Mouse (Mus musculus): ENCODE measurements around the gene Nudt15.
A peak's percentile ranks its signal among the peaks of the same experiment; 100 is the strongest.

The Nudt15 gene

DNA sequence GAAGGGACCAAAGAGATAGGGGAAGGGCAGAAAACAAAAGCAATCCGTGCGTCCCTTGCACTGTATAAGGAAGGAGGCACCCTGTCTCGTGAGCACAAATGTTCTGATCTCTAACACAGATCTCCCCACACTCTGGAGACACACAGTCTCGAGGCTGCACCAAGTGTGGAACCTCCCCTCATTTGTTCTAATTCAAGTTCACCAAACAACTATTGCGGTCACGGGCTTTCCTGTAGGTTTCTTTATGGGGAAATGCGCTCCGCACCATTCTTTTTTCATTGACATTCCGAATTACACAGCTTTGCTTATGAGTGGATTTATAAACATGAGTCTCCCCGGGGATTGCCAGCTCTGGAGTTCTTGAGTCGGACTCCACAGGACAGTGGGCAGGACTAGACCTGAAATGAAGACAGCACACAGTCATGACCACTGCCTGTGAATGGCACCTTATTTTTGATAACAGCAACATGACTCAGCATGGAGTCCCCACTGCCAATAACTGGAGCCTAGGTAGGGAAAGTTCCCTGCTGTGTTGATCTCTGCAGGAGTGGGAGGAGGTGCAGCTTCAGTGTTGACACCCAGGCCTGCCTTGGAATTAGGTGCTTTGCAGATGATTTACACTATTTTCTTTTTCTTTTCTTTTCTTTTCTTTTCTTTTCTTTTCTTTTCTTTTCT lies 40.2 kb downstream of the Nudt15 start:
- no peak for DNase-seq (ENCODE audit: low read depth)

DNA sequence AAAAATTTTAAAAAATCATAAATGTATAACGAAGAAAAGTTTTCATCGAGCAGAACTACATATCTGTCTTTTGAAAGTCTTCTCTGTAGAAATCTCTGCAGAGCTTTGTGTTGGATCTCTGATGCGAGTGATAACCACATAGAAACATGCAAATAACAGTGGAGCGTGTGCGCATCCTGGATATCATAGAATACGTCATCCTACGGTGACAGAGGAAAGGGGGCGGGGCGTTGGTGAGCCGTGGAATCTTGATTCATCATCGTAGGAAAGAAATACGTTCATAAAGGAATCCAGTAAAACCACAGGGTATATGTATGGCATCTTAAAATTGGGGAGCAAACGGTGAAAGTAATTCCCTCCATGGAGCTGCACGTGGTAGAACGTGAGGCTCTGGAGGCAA lies 40.8 kb downstream of the Nudt15 start:
- DNase-seq (ENCODE audit: low read depth): no peak

DNA sequence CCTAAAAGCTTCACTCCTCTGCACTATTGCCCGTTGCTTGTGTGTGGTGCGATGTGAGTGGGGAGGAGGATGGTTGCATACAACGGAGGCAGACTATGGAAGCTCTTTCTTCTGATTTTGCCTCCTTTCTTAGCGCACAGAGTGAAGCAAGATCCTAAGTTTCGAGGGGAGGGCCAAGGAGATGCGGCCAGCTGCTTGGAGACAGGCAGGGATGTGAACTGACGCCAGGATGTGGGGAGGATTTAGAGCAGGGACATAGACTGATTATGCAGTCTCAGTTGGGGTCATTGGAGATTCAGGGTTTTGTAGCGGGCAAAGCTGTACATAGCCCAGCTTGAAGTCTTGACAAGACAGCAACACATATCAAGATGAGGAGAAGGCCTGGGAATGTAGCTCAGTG lies 41.8 kb downstream of the Nudt15 start:
- DNase-seq (ENCODE audit: low read depth): no peak

DNA sequence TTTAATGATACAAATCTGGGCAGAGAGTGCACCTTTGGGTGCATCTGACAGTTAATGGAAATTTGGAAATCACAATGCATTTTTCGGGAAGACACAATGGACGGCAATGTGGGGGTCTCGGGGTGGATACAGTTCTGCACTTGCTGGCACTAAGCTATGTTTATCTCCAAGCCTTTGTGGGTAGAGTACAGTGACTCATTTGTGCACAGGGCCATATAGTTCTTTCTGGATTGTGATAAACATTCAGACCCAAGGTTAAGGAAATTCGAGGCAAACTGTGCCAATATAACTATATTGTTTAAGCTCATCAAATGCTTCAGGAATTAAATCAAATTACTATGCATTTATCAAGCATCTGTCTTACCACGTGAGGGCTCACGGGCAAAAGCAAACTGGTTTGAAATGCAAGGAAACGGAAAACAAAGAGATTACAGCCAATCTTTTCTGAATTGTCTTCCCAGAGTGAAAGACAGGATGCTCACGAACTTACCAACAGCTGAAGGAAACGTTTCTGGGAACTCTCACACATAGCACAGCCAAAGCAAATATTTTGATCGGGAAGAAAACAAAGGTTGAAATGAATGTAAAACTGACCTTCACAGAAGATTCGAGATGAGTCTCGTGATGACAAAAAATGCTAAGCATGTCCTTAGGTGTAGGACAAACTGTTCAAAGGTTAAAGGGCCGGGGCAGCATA lies 44.7 kb downstream of the Nudt15 start:
- DNase-seq (ENCODE audit: low read depth): no peak

DNA sequence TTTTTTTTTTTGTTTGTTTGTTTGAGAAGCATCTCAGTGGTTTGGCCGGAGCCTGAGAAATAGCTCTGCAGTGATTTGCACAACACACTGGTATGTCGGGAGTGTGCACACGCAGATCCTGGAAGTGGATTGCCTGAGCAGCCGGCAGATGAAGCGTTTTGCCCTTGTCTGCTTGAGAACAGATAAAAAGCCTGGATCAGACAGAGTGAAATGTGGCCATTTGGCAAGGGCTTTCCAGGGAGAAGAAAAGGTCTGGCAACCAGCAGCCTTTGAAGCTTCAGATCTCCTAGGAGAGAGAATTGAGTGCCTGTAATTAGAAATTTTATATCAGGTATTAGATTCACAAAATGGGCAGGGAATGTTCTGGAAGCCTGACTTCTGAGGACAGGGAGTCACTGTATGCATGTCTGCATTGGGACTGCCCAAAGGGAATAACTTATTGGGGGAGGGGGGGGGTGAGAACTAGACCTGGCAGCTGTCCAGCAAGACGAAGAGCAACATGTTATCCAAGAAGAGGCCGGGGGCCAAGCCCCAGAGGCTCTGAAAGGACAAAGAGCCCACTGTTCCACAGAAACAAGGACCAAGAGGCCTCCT lies 45.4 kb downstream of the Nudt15 start:
- DNase-seq (ENCODE audit: low read depth): no peak

DNA sequence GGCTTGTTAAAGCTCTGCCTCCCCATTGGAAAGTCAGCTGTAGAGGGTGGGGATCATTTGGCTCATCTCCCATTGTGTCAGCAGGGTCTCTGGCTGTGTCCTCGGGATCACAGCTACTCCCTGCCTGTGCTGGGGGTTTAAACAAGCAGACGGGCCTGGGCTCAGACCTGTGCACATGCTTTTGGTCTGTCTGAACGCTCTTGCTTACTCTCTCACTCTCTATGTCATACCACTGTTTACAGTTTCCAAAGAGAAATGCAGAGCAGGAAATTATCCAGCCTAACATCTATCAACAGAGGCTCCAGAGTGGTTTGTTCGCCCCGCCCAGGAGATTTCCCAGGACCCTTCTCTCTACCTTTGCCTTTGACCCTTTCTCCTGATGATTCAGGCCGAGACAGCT lies 46.3 kb downstream of the Nudt15 start:
- no peak for DNase-seq (ENCODE audit: low read depth)

DNA sequence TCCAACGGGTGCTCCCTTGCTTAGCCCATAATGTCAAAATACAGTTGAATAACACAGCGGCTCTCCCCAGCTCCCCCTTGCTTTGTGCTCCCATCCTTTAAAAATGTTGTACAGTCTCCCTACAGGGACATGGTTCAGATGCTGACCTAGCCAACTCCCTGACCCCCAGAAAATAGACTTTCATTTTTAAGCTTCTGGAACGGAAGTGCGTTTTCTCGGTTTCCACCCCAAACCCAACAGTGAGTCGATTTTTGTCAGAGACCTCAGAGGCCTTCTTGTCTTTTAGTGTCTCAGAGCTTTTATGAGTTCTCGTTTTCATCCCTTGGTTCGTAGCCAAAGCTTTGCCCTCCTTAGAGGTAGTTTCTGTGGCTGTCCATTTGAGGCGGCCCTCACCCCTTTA lies 46.8 kb downstream of the Nudt15 start:
- no peak for DNase-seq (ENCODE audit: low read depth)

DNA sequence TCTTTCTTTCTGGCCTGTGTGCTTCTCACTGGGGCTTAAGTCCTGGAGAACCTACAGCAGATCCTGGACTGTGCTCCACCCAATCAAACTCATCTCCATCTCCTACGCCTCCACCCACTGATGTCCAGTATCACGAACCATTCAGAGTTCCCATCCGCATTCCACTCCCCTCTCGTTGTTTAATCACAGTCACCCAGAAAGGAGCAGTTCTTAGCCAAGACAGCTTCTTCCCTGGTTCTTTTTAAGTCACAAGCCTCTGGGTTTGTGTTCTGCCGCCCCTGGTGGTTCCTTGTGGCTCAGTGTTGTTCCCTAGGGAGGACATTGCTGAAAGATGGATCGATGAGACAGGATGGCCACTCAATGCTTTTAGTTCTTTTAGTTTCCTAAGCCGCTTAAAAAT lies 52.3 kb downstream of the Nudt15 start:
- no peak for DNase-seq (ENCODE audit: low read depth)

DNA sequence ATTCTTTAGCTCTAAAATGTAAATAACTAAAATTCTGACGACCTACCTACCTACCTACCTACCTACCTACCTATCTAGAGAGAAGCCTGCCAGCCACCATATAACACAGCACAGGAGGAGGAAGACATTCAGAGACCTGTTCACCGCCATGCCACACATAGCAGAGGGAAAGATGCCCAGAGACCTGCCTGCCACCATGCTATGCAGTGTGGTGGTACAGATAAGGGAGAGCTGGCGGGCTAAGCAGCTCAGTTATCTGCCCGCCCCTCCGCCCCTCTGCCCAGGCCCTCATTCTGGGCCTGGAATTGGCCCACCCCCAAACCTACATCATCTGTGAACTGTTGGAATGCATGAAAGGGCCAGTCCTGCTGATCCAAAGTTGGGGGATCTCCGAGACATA lies 53.9 kb downstream of the Nudt15 start:
- DNase-seq (ENCODE audit: low read depth): no peak

DNA sequence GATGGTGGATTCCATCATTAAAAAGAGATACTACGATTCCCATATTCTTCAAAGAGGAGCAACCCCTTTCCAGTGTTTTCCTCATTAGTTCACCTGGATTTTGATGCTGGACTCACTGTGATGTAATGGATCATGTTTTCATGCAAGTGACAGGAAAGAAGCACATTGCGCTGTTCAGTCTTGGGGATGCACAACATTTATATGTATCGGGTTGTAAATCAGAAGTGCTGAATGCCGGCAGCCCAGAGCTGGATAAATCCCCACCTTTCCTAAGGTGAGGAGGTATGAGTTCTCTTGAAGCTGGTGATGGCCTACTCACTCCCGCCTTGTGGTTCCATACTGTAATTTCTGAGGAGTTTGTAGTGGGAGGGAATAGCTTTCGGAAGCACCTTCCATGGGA lies 54.7 kb downstream of the Nudt15 start:
- no peak for DNase-seq (ENCODE audit: low read depth)

DNA sequence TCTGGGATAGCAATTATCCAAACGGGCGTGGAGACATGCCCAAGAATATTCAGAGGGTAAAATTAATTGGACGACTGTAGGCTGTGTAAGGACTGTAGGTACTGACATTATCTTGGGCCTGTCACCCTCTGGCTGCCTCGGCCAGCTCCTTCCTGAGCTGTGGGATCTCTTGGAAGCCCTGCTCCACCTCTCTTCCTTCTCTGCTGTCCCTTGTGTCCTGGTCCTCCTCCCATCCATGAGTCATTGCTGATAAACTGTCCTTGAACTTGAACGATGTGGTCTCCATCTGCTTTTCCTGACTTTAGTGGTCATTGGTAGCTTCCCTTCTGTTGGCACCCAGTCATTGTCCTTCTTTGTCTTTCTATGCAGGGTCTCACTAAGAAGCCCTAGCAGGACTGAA lies 61.4 kb downstream of the Nudt15 start:
- DNase-seq (ENCODE audit: low read depth): no peak

DNA sequence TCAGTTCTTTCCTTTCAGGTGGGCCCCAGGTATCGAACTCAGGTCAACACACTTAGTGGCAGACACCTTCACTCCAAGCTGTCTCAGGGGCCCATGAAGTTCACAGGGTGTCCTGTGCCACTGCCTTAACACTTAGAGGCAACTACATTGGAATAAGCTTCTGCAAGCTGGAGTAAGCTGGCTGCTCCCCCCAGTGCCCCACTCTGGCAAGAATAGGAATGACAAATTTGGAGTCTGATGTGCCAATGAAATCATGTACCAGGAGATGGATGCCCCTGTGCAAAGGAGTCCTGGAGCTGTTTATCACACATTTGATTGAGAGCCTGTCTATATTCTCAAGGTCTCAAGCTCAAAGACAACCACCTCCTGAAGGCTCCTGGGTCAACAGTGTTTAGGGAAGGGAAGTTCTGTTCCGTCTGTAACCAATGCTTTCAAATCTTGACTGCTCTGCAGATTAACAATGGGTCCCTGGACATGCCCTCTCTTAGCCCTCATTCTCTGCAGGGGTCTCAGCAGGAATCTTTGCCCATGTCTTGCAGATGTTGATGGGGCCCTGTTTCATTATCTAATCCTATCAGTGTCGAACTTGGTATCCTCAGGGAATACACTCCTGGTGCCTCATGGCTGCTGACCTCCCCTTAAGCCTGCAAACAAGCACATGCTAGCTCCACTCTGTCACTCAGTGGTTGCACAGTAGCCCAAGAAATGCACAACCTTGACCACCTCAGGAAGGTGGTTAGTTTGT lies 63.5 kb downstream of the Nudt15 start:
- no peak for DNase-seq (ENCODE audit: low read depth)

DNA sequence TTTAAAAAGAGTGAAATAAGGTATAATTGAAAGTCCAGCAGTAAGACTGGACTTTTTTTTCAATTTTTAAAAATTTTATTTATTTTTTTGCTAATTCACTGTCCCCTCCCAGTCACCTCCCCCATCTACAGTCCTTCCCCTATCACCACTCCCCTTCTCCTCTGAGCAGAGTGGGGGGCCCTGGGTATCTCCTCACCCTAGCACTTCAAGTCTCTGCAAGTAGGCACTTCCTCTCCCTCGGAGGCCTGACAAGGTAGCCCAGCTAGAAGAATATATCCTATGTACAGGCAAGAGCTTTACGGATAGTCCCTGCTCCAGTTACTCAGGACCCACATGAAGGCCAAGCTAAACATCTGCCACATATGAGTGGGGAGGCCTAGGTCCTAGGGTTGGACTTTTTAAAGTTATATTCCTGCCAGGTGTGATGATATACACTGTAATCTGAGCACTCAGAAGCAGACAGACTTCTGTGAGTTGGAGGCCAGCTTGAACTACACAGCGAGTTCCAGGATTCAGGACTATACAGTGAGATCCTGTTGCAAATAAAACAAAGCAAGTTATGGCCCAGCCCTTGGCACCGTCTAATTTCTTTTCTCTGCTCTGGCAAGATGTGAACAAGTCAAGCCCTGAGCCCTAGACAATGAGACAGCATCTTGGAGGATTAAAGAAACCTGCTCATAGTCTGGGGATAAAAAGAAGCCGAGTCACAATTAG lies 64.4 kb downstream of the Nudt15 start:
- no peak for DNase-seq (ENCODE audit: low read depth)

DNA sequence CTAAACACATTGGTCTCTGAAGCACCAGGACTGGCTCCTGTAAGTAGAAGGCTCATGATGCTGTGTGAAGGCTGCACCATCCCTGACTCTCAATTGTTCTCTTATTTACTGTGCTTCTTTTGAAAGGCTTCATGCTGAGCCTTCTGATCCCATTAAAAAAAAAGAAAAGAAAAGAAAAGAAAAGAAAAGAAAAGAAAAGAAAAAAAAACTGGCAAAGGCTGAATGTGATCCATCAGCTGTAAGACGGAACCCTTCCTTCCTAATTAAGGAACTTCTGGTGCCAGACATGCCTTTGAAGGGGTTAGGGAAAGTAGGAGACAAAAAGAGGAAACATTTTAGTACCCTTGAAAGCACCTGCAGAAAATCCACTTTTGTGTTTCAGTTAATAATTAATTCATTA lies 68.3 kb downstream of the Nudt15 start:
- no peak for DNase-seq (ENCODE audit: low read depth)

DNA sequence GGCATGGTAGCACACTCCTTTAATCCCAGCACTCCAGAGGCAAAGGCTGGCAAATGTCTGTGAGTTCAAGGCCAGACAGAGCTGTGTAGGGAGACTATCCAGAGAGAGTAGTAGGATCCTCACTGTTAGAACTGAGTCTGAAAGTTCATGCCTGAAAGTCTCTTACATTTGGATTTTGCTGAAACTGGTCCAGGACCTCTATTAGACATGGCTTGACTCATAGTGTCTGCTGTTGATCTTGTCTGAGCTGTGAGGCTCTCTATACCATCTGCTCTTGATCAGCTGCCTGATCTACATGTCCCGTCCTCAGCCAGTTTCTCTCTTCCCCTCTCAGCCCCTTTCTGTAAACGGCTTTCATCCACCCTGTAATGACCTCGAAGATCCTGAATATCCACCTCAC lies 69.7 kb downstream of the Nudt15 start:
- DNase-seq (ENCODE audit: low read depth): no peak

DNA sequence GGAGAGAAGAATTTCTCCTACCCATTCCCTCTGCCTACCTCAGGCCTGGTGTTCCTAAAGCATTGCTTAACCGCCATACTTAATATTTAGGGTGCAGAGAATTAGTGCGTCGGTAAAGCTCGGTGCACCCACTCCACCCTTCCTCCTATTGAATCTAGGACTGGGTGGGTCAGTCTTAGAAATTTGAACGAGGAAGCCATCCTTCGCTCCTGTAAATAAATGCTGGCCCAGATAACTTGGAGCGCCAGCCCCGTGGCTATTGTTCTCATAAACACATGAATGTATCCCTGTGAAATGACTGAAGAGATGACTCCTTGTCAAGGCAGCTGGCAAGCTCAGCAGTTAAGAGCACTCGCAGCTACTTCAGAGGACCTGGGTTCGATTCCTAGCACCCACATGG lies 71.0 kb downstream of the Nudt15 start:
- no peak for DNase-seq (ENCODE audit: low read depth)

DNA sequence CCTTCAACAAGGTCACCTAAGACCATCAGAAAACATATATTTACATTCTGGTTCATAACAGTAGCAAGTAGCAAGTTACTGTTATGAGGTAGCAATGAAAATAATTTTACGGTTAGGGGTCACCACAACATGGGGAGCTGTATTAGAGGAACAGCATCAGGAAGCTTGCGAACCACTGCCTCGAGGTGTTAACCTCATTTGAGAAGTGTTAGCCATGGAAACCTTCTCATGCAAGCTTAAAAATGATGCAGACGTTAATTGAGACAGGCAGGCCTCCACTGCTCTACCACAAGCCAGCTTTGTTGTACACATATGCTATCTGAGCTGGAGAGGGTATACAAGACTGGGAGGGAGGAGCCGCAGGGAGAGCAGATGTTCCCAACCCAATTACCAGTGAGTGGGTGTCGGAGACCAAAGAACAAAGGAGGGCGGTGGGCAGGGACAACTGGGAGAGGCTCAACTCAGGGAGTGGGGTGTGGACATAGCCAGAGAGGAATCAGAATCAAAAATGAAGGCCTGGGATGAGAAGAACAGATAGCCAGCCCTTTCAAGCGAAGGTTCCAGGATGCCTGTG lies 71.6 kb downstream of the Nudt15 start:
- no peak for DNase-seq (ENCODE audit: low read depth)

DNA sequence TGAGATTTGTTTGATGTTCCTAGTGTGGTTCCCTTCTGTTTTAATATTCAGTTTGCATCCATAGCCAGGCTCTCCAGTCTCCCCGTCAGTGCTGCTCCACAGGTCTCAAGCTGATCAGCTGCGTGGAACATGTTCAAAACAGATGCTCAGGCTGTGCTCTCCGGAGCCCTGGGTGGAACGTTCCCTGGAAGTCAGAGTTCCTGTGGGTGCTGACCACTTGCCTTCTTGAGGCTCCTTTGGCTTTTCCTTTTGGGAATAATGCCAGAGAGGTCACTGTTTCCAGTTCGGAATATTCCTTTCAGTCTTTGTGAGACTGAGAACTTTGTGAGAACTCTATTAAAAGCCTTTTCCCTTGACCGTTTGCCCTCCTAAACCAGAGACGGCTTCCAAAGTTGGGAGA lies 72.5 kb downstream of the Nudt15 start:
- DNase-seq (ENCODE audit: low read depth): peak; percentile 49

DNA sequence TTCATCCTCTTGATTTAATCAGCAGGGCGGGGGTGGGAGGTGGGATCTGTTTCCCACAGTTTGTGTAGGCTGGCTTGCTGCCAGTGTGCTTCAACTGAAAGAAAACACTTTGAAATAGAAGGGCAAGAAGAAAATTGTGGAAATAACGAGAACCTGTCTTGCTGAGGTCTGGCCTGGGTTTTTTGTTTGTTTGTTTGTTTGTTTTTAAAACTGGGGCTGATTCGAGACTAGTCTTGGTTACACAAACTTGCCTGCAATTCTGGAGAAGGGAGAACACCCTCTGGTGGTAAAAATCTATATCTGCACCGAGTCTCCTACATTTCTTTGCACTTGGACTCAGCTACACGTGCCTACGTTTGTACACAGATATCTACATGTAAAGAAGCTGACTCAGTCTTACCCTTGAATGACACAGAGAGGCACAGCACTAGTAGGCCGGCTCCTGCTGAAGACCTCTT lies 73.4 kb downstream of the Nudt15 start:
- DNase-seq (ENCODE audit: low read depth): peak; percentile 62

DNA sequence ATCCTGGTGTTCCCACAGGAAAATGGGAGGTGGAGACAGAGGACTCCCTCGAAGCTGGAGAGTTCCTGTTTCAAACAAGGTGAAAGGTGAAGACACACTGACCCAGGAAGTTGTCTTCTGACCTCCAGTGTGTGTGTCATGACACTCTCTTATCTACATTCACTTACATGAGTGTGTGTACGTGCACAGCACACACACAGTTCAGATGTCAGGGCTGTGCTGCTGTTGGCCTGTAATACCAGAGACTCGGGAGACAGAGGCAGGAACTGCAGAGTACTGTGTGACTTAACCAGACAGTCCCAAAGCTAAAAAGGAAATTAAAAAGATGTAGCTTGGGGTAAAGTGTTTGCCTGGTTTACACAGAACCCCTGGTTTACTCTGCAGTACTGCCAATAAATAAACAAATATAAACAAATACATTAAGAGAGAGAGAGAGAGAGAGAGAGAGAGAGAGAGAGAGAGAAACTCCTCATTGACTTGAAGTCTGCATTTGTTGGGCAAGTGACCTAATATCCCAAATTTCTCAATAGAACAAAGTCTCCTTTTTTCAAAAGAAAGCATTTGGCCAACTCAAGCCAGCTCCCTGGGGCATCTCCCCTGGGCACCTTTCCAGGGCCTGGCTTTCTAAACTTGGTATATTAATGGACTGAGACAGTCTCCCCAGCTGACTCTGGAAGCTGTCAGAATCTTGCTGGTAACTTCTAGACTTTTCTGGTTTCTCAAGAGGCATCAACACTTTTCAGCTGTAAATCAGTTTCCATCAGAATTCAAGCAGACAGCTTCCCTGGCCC lies 74.2 kb downstream of the Nudt15 start:
- DNase-seq (ENCODE audit: low read depth): peak; percentile 97

DNA sequence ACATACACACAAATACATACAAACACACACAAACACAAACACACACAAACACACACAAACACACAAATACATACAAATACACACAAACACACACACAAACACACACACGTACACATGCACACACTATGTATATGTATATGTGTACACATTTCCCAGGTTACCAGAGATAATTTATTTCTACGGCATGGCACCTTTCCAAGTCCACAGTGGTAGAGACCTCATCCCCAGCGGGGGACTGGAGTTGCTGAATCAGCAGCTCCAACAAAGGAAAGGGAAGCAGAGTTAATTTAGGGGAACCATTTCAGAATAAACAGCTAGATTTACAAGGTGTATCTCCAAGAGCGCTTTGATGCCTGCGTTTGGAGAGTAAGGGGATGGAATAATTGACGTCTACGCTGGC lies 75.8 kb downstream of the Nudt15 start:
- no peak for DNase-seq (ENCODE audit: low read depth)
